Mouse (Mus musculus) neural tube, embryonic 13.5 days (tissue): ENCODE measurements around the gene Gab3. TPM values are rescaled to one million over a fixed set of nuclear protein-coding genes. Genes with fewer than 3 reads are reported as not detected.
"Not testable (repeated sequence)": the region's sequence is repeated elsewhere in the genome, so short reads cannot be mapped to it uniquely, and the experiment has no call there.

Experiments
- ATAC-seq: fragments of 200-750 bp; cut with Nextera tagmentation; 2 replicates; pipeline ENCODE4 v1.8.0; 2017; ENCODE audit warnings: low read depth, mild to moderate bottlenecking, moderate TSS enrichment, moderate library complexity
- H3K27ac ChIP-seq: fragments of 300-500 bp; sonication (generic); replicated peaks from 2 replicates; pipeline ENCODE4 v1.5.1; 2015; ENCODE audit warnings: moderate library complexity, mild to moderate bottlenecking, inconsistent platforms
- H3K27me3 ChIP-seq: fragments of 300-500 bp; sonication (generic); 2 replicates; pipeline ENCODE4 v1.6.1; 2015; ENCODE audit warnings: mild to moderate bottlenecking, inconsistent platforms
- H3K36me3 ChIP-seq: fragments of 300-500 bp; sonication (generic); 2 replicates; pipeline ENCODE4 v1.6.1; 2015; ENCODE audit warnings: mild to moderate bottlenecking, inconsistent platforms
- H3K4me1 ChIP-seq: fragments of 300-500 bp; sonication (generic); replicated peaks from 2 replicates; pipeline ENCODE4 v1.6.1; 2015; ENCODE audit warnings: inconsistent platforms
- H3K4me2 ChIP-seq: fragments of 300-500 bp; sonication (generic); 2 replicates; pipeline ENCODE4 v1.6.1; 2015; ENCODE audit warnings: inconsistent platforms, mild to moderate bottlenecking, moderate library complexity
- H3K4me3 ChIP-seq: fragments of 300-500 bp; sonication (generic); 2 replicates; pipeline ENCODE4 v1.5.1; 2015; ENCODE audit warnings: mild to moderate bottlenecking, inconsistent platforms
- H3K9ac ChIP-seq: fragments of 300-500 bp; sonication (generic); 2 replicates; pipeline ENCODE4 v1.6.1; 2015; ENCODE audit warnings: moderate library complexity, mild to moderate bottlenecking, inconsistent platforms
- H3K9me3 ChIP-seq: fragments of 300-500 bp; sonication (generic); 2 replicates; pipeline ENCODE4 v1.6.1; 2016; ENCODE audit warnings: inconsistent platforms
- WGBS: fragments of 180-500 bp; shearing (Covaris S2); methylation state at CpG from one replicate; pipeline ENCODE4 v1.1.7; 2015; 5-methylcytosine and 5-hydroxymethylcytosine counted together
- polyA plus RNA-seq: library from polyadenylated mRNA; unstranded; fragments of >200 nt; fragmentation: Nextera tagmentation; extraction: Ambion mirVana; gene quantifications from 2 replicates; pipeline ENCODE4 v1.2.1, GENCODE M21; 2015

Gene Gab3
- polyA plus RNA-seq, 1 experiment from 2014 or later, result 2.1 TPM

DNA sequence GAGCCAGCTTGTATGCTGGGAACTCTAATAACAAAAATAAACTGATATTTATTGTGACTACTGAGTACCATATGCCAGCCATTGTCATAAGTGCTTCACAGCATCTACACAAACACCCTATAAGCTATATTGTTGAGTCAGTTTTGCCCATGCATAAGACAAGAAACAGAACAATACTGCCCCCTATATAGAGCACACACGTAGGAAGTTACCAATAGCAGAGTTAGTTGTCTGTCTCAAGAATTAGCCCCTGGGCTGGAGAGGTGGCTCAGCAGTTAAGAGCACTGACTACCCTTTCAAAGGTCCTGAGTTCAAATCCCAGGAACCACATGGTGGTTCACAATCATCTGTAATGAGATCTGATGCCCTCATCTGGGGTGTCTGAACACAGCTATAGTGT, 396 bp upstream of the Gab3 start:
- Histone ChIP-seq H3K4me3 (no peak overlapping the region), H3K9ac (no peak overlapping the region), H3K36me3 (no peaks in the 10 kb centered on the region), H3K4me1 (no peaks in the 10 kb centered on the region), H3K27me3 (no peaks in the 10 kb centered on the region), H3K4me2 (no peak overlapping the region), H3K9me3 (no peaks in the 10 kb centered on the region), H3K27ac (no peak overlapping the region)
- no peak for ATAC-seq
- WGBS, result 38% methylated on average over 1 of the region's 1 CpGs

GRCm38 (mm10) chrX:75083982-75084773, 1.1 kb downstream of the Gab3 start:
- Histone ChIP-seq H3K27me3 (no peaks in the 10 kb centered on the region), H3K9me3 (no peaks in the 10 kb centered on the region), H3K4me3 (peak overlapping the region; percentile 49), H3K27ac (no peak overlapping the region), H3K4me1 (no peaks in the 10 kb centered on the region), H3K4me2 (peak overlapping the region; percentile 60), H3K9ac (peak overlapping the region; percentile 66), H3K36me3 (no peaks in the 10 kb centered on the region)
- WGBS, result 26% methylated on average over 26 of the region's 26 CpGs
- peak; percentile 92 for ATAC-seq

DNA sequence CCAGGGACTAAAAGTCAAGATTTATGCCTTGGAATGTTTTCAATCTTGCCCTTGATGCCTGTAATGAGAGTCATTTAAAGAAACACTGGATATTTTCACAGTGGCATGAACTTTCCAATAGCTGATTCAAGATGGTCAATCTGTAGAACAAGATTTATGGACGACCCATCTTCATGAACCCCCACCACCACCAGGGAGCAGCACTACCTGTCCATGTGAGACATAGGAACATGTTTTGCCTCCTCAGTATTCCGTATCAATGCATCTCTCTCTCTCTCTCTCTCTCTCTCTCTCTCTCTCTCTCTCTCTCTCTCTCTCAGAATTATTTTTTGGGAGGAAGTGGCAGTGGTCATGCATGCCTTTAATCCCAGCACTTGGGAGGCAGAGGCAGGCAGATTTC, 2.9 kb downstream of the Gab3 start:
- no peak overlapping the region for H3K4me2 ChIP-seq
- 61% methylated on average over 2 of the region's 2 CpGs for WGBS
- H3K36me3 ChIP-seq, result no peaks in the 10 kb centered on the region
- no peaks in the 10 kb centered on the region for H3K27me3 ChIP-seq
- no peak overlapping the region for H3K9ac ChIP-seq
- no peaks in the 10 kb centered on the region for H3K4me1 ChIP-seq
- H3K9me3 ChIP-seq, result no peaks in the 10 kb centered on the region
- no peak overlapping the region for H3K27ac ChIP-seq
- no peak overlapping the region for H3K4me3 ChIP-seq
- ATAC-seq, result no peak

DNA sequence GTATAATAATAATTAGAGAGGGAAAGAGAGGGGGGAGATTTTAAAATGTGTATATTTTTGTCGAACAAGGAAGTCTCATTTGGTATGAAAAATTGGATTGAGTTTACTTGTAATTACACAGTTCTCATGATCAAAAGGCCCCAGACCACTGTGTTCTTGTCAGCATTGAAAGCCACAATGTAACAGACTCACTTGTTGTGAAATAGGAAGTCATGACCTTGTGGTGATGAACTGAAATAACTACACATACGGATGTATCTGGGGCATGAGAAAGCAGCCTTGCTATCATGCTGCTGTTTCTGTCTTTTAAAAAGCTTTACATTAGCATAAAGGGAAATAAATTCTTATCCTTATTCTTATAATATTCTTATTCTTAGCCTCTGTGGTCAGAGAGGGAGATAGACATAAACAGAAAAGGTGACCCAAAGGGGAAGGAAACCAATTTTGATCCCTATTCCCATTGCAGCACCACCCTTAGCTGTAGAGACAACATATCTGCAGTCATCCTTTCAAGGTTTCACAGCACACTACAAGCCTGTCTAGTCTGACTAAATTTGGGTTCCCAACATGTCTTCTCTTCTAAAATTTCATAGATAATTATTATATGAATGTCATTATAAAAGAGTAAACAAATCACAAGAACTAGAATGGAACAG, 29.0 kb downstream of the Gab3 start:
- no peak overlapping the region for H3K4me2 ChIP-seq
- no peak overlapping the region for H3K27ac ChIP-seq
- H3K27me3 ChIP-seq, result no peaks in the 10 kb centered on the region
- H3K36me3 ChIP-seq, result no peaks in the 10 kb centered on the region
- WGBS, result 94% methylated on average over 2 of the region's 2 CpGs
- H3K9me3 ChIP-seq, result no peaks in the 10 kb centered on the region
- no peaks in the 10 kb centered on the region for H3K4me1 ChIP-seq
- no peak overlapping the region for H3K4me3 ChIP-seq
- ATAC-seq, result no peak
- H3K9ac ChIP-seq, result no peak overlapping the region

GRCm38 (mm10) chrX:75046921-75047635, 38.2 kb downstream of the Gab3 start:
- no peak overlapping the region for H3K9ac ChIP-seq

DNA sequence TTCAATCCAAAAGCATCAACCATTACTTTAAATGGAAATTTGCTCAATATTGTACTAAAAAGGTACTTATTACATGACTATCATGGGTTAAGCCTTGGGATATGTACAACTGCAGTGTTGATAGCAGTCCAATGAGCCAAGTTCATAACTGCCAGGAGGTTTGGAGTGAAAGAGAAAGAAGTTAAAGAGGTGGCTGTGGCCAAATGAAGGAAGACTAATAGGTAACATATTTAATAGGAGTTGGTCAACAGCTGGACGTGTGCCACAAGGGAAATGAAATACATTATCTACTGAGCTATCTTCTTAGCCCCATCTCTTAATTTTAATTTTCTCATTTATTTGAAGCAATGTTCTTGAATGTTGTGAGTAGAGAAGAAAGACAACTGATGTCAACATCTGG, 39.3 kb downstream of the Gab3 start:
- Histone ChIP-seq H3K27me3 (no peaks in the 10 kb centered on the region), H3K4me1 (no peaks in the 10 kb centered on the region), H3K36me3 (no peaks in the 10 kb centered on the region), H3K27ac (no peak overlapping the region), H3K9ac (no peak overlapping the region), H3K4me2 (no peak overlapping the region), H3K9me3 (no peaks in the 10 kb centered on the region), H3K4me3 (no peak overlapping the region)
- ATAC-seq, result no peak
- 85% methylated on average over 1 of the region's 1 CpGs for WGBS

More at GRCm38 (mm10) chrX:75046921-75047635, 38.2 kb downstream of the Gab3 start:
- WGBS, result 66% methylated on average over 3 of the region's 3 CpGs
- no peak overlapping the region for H3K4me2 ChIP-seq
- no peaks in the 10 kb centered on the region for H3K9me3 ChIP-seq
- no peaks in the 10 kb centered on the region for H3K4me1 ChIP-seq
- no peak overlapping the region for H3K27ac ChIP-seq
- no peak for ATAC-seq
- no peaks in the 10 kb centered on the region for H3K36me3 ChIP-seq
- H3K27me3 ChIP-seq, result no peaks in the 10 kb centered on the region
- H3K4me3 ChIP-seq, result no peak overlapping the region

GRCm38 (mm10) chrX:75044595-75044994, 40.7 kb downstream of the Gab3 start:
- H3K27me3 ChIP-seq, result no peaks in the 10 kb centered on the region
- no peaks in the 10 kb centered on the region for H3K9me3 ChIP-seq
- H3K36me3 ChIP-seq, result no peaks in the 10 kb centered on the region
- no peak overlapping the region for H3K27ac ChIP-seq
- ATAC-seq, result no peak
- no peak overlapping the region for H3K9ac ChIP-seq
- no peak overlapping the region for H3K4me3 ChIP-seq
- H3K4me1 ChIP-seq, result no peaks in the 10 kb centered on the region
- no peak overlapping the region for H3K4me2 ChIP-seq
- 51% methylated on average over 4 of the region's 4 CpGs for WGBS

DNA sequence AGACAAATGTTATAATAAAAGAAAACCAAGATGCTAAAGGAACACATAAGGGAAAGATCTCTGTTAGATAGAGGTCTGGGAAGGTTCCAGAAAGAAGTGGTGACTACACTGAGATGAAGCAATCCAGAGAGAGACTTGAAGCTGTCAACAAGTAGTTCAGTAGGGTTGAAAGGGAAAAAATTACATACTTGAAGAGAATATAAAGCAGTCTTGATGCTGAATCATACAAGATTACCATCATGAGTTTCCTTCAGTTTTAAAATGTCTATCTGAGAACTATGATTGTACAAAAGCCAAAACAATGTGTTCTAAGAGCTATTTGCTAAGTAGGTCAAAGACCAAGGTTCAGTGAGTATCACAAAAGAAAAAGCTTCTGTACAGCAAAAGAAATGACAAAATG, 48.6 kb downstream of the Gab3 start:
- Histone ChIP-seq H3K9ac (no peak overlapping the region), H3K27me3 (no peaks in the 10 kb centered on the region), H3K4me3 (no peak overlapping the region), H3K4me1 (no peaks in the 10 kb centered on the region), H3K27ac (no peak overlapping the region), H3K36me3 (no peaks in the 10 kb centered on the region), H3K9me3 (no peaks in the 10 kb centered on the region), H3K4me2 (no peak overlapping the region)
- ATAC-seq, result no peak

- 80% methylated on average over 2 of the region's 2 CpGs for WGBS
- no peak overlapping the region for H3K9ac ChIP-seq
- no peak overlapping the region for H3K27ac ChIP-seq
- no peaks in the 10 kb centered on the region for H3K36me3 ChIP-seq
- H3K27me3 ChIP-seq, result no peaks in the 10 kb centered on the region
- no peak for ATAC-seq
- no peaks in the 10 kb centered on the region for H3K9me3 ChIP-seq
- no peaks in the 10 kb centered on the region for H3K4me1 ChIP-seq
- H3K4me3 ChIP-seq, result no peak overlapping the region
- no peak overlapping the region for H3K4me2 ChIP-seq
Observed at GRCm38 (mm10) chrX:75035162-75035561, 50.1 kb downstream of the Gab3 start.

- H3K4me2 ChIP-seq, H3K27me3 ChIP-seq, H3K36me3 ChIP-seq, H3K9me3 ChIP-seq, H3K4me1 ChIP-seq, H3K27ac ChIP-seq, H3K9ac ChIP-seq, H3K4me3 ChIP-seq, ATAC-seq: not testable (repeated sequence)
- WGBS, result 54% methylated on average over 1 of the region's 1 CpGs
Observed at GRCm38 (mm10) chrX:75034054-75034453, 51.2 kb downstream of the Gab3 start.

DNA sequence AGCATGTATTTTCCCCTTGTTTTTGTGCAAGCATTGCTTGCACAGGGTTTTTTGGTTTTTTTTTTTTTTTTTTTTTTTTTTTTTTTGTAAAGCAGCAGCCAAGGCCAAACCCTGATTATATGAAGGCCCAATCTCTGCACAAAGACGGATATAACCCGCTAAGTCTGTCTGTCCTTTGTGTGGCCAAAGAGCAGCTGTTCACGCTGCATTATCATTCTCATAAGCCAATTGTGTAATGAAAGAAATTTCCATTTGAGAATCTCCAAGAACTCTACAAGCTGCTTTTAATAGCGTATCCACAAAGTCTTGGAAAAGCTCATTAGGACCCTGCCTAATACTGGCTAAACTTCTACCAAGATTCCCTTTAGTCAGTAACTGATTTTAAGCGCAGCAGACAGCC, 101.5 kb downstream of the Gab3 start:
- Histone ChIP-seq H3K4me2 (no peak overlapping the region), H3K4me1 (no peaks in the 10 kb centered on the region), H3K9ac (no peak overlapping the region), H3K36me3 (no peaks in the 10 kb centered on the region), H3K27me3 (no peaks in the 10 kb centered on the region), H3K9me3 (no peaks in the 10 kb centered on the region), H3K27ac (no peak overlapping the region), H3K4me3 (no peak overlapping the region)
- WGBS, result 80% methylated on average over 5 of the region's 5 CpGs
- no peak for ATAC-seq

DNA sequence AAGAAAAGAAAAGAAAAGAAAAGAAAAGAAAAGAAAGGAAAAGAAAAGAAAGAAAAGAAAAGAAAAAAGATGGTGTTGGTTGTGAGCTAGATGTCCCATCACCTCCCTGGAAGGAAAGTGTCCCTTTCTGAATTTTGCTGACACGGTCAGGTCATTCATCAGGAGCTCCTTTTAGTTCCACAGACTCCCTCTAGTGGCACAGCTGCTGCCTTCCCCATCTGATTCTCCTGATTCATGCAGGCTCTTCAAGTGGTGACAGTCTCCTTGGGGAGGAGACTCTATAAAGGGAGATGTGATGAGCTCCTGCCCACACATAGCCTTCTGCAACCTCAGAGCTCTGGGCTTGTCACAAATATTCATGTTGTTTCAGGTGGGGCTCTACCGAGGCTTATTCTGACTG, 122.4 kb downstream of the Gab3 start:
- H3K27me3 ChIP-seq, H3K4me3 ChIP-seq, H3K27ac ChIP-seq, H3K9me3 ChIP-seq, H3K36me3 ChIP-seq, H3K9ac ChIP-seq, H3K4me1 ChIP-seq, H3K4me2 ChIP-seq, ATAC-seq: not testable (repeated sequence)
- WGBS, result 9% methylated on average over 1 of the region's 2 CpGs
